Mouse (Mus musculus) forebrain, embryonic 16.5 days (tissue): ENCODE measurements around the gene Usp39. TPM values are rescaled to one million over a fixed set of nuclear protein-coding genes. Genes with fewer than 3 reads are reported as not detected.

ENCODE experiments used
- ATAC-seq: fragments of 200-750 bp; cut with Nextera tagmentation; 2 replicates; pipeline ENCODE4 v1.8.0; 2017; ENCODE audit warnings: mild to moderate bottlenecking, moderate library complexity
- H3K27ac ChIP-seq: fragments of 300-500 bp; sonication (generic); 2 replicates; pipeline ENCODE4 v1.5.1; 2014; ENCODE audit warnings: low read length, control low read depth
- H3K27me3 ChIP-seq: fragments of 300-500 bp; sonication (generic); replicated peaks from 2 replicates; pipeline ENCODE4 v1.6.1; 2014; ENCODE audit warnings: low read length; ENCODE audit not compliant: control insufficient read depth, insufficient read depth
- H3K36me3 ChIP-seq: fragments of 300-500 bp; sonication (generic); 2 replicates; pipeline ENCODE4 v1.6.1; 2014; ENCODE audit not compliant: control insufficient read depth, insufficient read depth
- H3K4me1 ChIP-seq: fragments of 300-500 bp; sonication (generic); replicated peaks from 2 replicates; pipeline ENCODE4 v1.6.1; 2014; ENCODE audit warnings: low read length; ENCODE audit not compliant: control insufficient read depth, insufficient read depth
- H3K4me2 ChIP-seq: fragments of 300-500 bp; sonication (generic); 2 replicates; pipeline ENCODE4 v1.6.1; 2014; ENCODE audit warnings: mild to moderate bottlenecking, low read length, control low read depth
- H3K4me3 ChIP-seq: fragments of 300-500 bp; sonication (generic); replicated peaks from 2 replicates; pipeline ENCODE4 v1.5.1; 2014; ENCODE audit warnings: mild to moderate bottlenecking, low read length, control low read depth
- H3K9ac ChIP-seq: fragments of 300-500 bp; sonication (generic); replicated peaks from 2 replicates; pipeline ENCODE4 v1.6.1; 2014; ENCODE audit warnings: low read depth, low read length, control low read depth
- H3K9me3 ChIP-seq: fragments of 300-500 bp; sonication (generic); 2 replicates; pipeline ENCODE4 v1.6.1; 2016; ENCODE audit warnings: low read length; ENCODE audit not compliant: control insufficient read depth
- WGBS: fragments of 180-500 bp; shearing (Covaris S2); extraction: QIAGEN DNeasy Blood & Tissue Kit; methylation state at CpG from one replicate; pipeline ENCODE4 v1.1.7; 2014; 5-methylcytosine and 5-hydroxymethylcytosine counted together
- polyA plus RNA-seq: library from polyadenylated mRNA; unstranded; fragments of >200 nt; fragmentation: Nextera tagmentation; extraction: Ambion mirVana; gene quantifications from 2 replicates; pipeline ENCODE4 v1.2.1, GENCODE M21; 2015

The Usp39 gene
- polyA plus RNA-seq, 1 experiment from 2014 or later, result 48.5 TPM

DNA sequence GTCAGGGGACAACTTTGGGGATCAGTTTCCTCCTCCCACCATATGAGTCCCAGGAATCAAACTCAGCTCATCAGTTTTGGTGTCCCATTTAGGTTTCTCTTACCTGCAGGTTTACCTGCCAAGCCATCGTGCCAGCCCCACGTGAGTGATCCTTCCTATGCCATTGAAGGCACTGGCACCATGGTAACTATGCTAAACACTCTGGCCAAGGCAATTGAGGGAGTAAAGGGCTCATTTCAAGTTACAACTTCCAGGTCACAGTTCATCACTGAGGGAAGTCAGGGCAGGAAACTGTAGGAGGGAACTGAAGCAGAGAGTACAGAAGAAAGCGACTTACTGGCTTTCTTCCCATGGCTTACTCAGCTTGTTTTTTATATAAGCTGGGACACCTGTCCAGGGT lies 21.3 kb upstream of the Usp39 start:
- Histone ChIP-seq H3K9me3 (no peaks in the 10 kb centered on the region), H3K36me3 (no peaks in the 10 kb centered on the region), H3K27me3 (no peaks in the 10 kb centered on the region), H3K9ac (no peak overlapping the region), H3K4me1 (peaks cover 10% of the 10 kb centered on the region), H3K27ac (no peak overlapping the region), H3K4me2 (no peak overlapping the region), H3K4me3 (no peak overlapping the region)
- no peak for ATAC-seq
- 71% methylated on average over 3 of the region's 3 CpGs for WGBS

- WGBS, result 66% methylated on average over 6 of the region's 6 CpGs
- no peak overlapping the region for H3K9ac ChIP-seq
- no peak overlapping the region for H3K27ac ChIP-seq
- no peaks in the 10 kb centered on the region for H3K36me3 ChIP-seq
- peaks cover 21% of the 10 kb centered on the region for H3K4me1 ChIP-seq
- no peaks in the 10 kb centered on the region for H3K9me3 ChIP-seq
- H3K4me2 ChIP-seq, result no peak overlapping the region
- H3K27me3 ChIP-seq, result no peaks in the 10 kb centered on the region
- no peak for ATAC-seq
- no peak overlapping the region for H3K4me3 ChIP-seq
These were observed 20.0 kb upstream of the Usp39 start for GRCm38 (mm10) chr6:72364985-72365384.

GRCm38 (mm10) chr6:72364009-72364408 lies 19.0 kb upstream of the Usp39 start:
- Histone ChIP-seq H3K4me3 (no peak overlapping the region), H3K9me3 (no peaks in the 10 kb centered on the region), H3K27me3 (no peaks in the 10 kb centered on the region), H3K9ac (no peak overlapping the region), H3K27ac (no peak overlapping the region), H3K36me3 (peaks cover 4% of the 10 kb centered on the region; the same call in 1 of the 2 replicates), H3K4me1 (peaks cover 21% of the 10 kb centered on the region), H3K4me2 (no peak overlapping the region)
- 47% methylated on average over 7 of the region's 7 CpGs for WGBS
- ATAC-seq, result no peak

GRCm38 (mm10) chr6:72362132-72363028 lies 17.4 kb upstream of the Usp39 start:
- H3K9me3 ChIP-seq, result no peaks in the 10 kb centered on the region
- peak overlapping the region; percentile 83 for H3K4me2 ChIP-seq
- peaks cover 11% of the 10 kb centered on the region; the same call in 1 of the 2 replicates for H3K36me3 ChIP-seq
- under 1% methylated on average over 42 of the region's 42 CpGs for WGBS
- H3K4me3 ChIP-seq, result peak overlapping the region; percentile 60
- peak overlapping the region; percentile 67 for H3K9ac ChIP-seq
- H3K4me1 ChIP-seq, result peaks cover 21% of the 10 kb centered on the region
- peak; percentile 99 for ATAC-seq
- no peaks in the 10 kb centered on the region for H3K27me3 ChIP-seq
- peak overlapping the region; percentile 68 for H3K27ac ChIP-seq

DNA sequence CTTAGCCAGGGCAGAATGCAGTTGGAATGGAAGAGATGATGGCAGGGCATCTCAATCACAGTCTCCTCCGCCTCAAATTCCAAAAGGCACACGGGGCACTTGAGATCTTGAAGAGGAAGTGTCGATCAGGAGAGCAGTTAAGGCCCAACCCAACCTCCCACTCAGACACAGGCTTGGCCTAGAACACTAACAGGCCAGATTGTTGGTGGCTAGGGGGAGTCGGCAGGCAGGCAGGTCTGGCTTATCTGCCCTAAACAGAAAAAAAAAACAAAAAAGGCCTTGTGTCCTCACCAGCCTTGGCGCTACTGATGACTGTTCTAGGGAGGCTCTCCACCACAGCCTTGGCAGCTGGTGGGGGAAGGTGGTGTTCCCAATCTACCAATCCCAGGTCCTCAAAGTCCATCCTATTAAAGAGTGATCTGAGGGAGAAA lies 16.2 kb upstream of the Usp39 start:
- H3K4me3 ChIP-seq, result peak overlapping the region; percentile 60
- WGBS, result 79% methylated on average over 5 of the region's 5 CpGs
- H3K9ac ChIP-seq, result 0 out of 2 replicates have a peak overlapping the region, but pooled peaks have one; percentile 67

GRCm38 (mm10) chr6:72360599-72360935 lies 15.6 kb upstream of the Usp39 start:
- Histone ChIP-seq H3K27ac (no peak overlapping the region), H3K36me3 (peaks cover 11% of the 10 kb centered on the region; the same call in 1 of the 2 replicates), H3K9me3 (no peaks in the 10 kb centered on the region), H3K4me1 (peaks cover 32% of the 10 kb centered on the region), H3K4me3 (no peak overlapping the region), H3K4me2 (no peak overlapping the region), H3K9ac (no peak overlapping the region), H3K27me3 (no peaks in the 10 kb centered on the region)
- 66% methylated on average over 7 of the region's 7 CpGs for WGBS
- ATAC-seq, result no peak

More for the DNA sequence above, 16.2 kb upstream of the Usp39 start:
- Histone ChIP-seq H3K4me1 (peaks cover 26% of the 10 kb centered on the region), H3K27me3 (no peaks in the 10 kb centered on the region), H3K27ac (no peak overlapping the region), H3K36me3 (peaks cover 11% of the 10 kb centered on the region; the same call in 1 of the 2 replicates), H3K4me2 (peak overlapping the region; percentile 83), H3K9me3 (no peaks in the 10 kb centered on the region)
- no peak for ATAC-seq

GRCm38 (mm10) chr6:72359891-72360598 lies 15.1 kb upstream of the Usp39 start:
- no peak overlapping the region for H3K4me3 ChIP-seq

DNA sequence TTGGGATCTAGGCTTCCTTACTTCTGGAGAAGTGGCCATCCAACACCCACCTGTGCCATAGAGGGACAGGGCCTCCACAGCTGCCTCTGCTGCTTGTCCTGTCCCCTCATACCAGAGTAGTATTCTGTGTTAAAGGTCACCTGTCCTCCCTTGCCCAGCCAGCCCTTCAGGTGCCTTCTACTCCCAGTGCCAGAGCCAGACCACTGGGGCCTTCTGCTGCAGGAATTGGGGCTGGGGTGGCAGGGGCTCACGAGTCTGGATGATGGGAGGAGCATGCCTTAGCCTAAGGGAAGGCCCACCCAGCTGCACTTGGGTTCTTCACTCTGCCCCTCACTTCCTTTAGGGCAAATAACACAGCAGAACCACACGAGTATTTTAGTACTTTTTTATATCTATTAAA lies 14.4 kb upstream of the Usp39 start:
- WGBS, result 91% methylated on average over 2 of the region's 2 CpGs
- H3K9ac ChIP-seq, result no peak overlapping the region
- H3K9me3 ChIP-seq, result no peaks in the 10 kb centered on the region
- H3K27me3 ChIP-seq, result no peaks in the 10 kb centered on the region
- H3K4me2 ChIP-seq, result no peak overlapping the region
- peaks cover 37% of the 10 kb centered on the region for H3K4me1 ChIP-seq
- H3K27ac ChIP-seq, result no peak overlapping the region
- ATAC-seq, result no peak
- peaks cover 11% of the 10 kb centered on the region; the same call in 1 of the 2 replicates for H3K36me3 ChIP-seq
- H3K4me3 ChIP-seq, result no peak overlapping the region

More at GRCm38 (mm10) chr6:72359891-72360598, 15.1 kb upstream of the Usp39 start:
- Histone ChIP-seq H3K4me1 (peaks cover 32% of the 10 kb centered on the region), H3K9me3 (no peaks in the 10 kb centered on the region), H3K4me2 (no peak overlapping the region), H3K27me3 (no peaks in the 10 kb centered on the region), H3K9ac (no peak overlapping the region), H3K27ac (no peak overlapping the region), H3K36me3 (peaks cover 11% of the 10 kb centered on the region; the same call in 1 of the 2 replicates)
- no peak for ATAC-seq
- 82% methylated on average over 11 of the region's 11 CpGs for WGBS

DNA sequence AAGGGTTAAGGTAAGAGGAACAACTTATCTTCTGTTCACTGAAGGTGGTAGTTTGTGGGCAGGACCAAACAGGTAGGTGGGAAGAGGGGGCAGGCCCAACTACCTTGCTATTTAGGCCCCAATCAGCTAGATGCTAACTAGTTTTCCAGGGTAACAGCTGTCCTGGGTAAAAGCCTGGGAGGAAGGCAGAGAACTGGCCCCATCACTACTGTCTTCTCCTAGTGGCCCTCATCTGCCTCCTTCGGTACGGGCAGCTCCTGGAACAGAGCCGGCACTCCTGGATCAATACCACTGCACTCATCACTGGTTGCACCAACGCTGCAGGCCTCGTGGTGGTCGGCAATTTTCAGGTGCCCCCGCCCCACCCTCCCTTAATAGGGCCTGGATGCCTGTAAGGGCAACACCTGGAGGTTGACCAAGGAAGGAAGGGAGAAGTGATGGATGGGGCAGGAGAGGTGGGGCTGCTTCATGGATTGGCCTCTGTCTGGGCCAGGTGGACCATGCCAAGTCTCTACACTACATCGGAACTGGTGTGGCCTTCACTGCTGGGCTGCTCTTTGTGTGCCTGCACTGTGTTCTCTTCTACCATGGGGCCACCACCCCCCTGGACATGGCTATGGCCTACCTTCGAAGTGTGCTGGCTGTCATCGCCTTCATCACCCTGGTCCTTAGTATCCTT lies 13.2 kb upstream of the Usp39 start:
- ATAC-seq, result no peak
- H3K9me3 ChIP-seq, result no peaks in the 10 kb centered on the region
- H3K4me1 ChIP-seq, result peaks cover 37% of the 10 kb centered on the region
- no peak overlapping the region for H3K9ac ChIP-seq
- H3K27me3 ChIP-seq, result no peaks in the 10 kb centered on the region
- 91% methylated on average over 10 of the region's 10 CpGs for WGBS
- no peak overlapping the region for H3K4me3 ChIP-seq
- peaks cover 11% of the 10 kb centered on the region; the same call in 1 of the 2 replicates for H3K36me3 ChIP-seq
- H3K27ac ChIP-seq, result no peak overlapping the region
- no peak overlapping the region for H3K4me2 ChIP-seq
